Mouse (Mus musculus) urinary bladder, postnatal 25 days (tissue): ENCODE results near the gene Gm3435.
A peak's percentile ranks its signal among the peaks of the same experiment; 100 is the strongest.
"Not testable (repeated sequence)": the region's sequence is repeated elsewhere in the genome, so short reads cannot be mapped to it uniquely, and the experiment has no call there.

Source experiments
- DNase-seq: peaks from one replicate; pipeline ENCODE4 v3.0.0; 2022; ENCODE audit warnings: low spot score

The Gm3435 gene

DNA sequence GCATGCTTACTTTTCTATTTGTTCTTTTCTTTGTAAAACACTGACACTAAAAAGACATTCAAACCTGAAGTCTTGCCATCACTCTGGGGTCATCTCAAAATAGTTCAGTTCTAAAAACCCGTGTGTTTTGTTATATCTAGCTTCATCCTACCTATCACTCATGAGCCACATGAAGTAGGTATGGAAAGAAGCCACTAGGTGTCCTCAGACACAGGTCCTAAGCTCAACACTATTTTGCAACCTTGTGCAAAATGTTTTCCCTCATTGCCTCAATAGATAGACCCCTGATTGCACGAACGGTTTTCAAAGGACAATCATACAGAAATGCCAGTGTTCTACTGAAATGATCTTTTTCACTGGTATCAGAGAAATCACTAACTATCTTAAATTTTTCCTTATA is 30.5 kb downstream of the Gm3435 start:
- not testable (repeated sequence) for DNase-seq

DNA sequence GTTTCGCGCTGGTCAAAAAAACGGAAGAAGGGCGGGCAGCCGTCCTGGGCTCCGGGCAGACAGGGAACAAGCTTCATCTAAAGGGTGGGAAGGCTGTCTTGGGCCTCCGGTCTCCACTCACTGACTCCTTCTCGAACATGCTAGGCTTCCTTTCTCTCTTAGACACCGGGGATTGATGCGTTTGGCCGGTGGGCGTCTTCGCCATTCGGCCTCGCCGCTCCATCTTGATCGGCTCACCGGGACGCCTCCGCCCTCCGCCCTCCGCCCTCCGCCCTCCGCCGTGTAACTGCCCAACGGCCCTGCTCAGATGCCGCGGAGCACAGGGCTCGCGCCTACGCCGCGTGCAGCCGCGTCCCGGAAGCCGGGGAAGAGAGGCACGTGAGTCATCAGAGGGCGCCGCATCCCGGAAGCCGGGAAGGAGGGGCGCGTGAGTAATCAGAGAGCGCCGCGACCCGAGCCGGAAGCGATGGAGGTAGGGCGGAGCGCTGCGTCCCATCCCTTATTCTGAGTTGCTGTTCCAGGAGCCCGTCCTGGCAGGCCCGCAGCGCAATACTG is 31.3 kb downstream of the Gm3435 start, which contains the start of the genes Ermard, Tcte3 and Gm3448:
Gene Ermard (plus strand): TSS at position 34 of the 555 bp plus-strand sequence.
Gene Tcte3 (minus strand): TSS at position 314 of the 555 bp plus-strand sequence.
Gene Gm3448 (minus strand): TSS at position 363 of the 555 bp plus-strand sequence.
- DNase-seq, result not testable (repeated sequence)

DNA sequence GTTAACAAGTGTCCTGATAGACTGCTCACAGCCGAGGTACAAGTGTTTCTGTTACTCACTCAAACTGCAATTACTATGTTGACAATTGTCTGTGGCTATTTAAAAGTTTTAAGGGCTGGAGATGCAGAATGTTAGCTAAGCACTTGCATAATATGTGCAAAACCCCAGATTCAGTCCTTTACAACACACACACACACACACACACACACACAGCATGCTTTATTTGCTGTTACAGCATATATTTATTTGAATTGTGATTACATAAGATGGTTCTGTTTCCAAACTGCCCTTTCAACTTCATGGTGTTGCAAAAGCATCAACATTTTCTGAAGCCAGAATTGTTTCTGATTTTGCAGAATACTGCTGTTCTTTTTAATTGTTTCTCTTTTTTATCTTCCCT is 40.4 kb downstream of the Gm3435 start:
- DNase-seq, result not testable (repeated sequence)

DNA sequence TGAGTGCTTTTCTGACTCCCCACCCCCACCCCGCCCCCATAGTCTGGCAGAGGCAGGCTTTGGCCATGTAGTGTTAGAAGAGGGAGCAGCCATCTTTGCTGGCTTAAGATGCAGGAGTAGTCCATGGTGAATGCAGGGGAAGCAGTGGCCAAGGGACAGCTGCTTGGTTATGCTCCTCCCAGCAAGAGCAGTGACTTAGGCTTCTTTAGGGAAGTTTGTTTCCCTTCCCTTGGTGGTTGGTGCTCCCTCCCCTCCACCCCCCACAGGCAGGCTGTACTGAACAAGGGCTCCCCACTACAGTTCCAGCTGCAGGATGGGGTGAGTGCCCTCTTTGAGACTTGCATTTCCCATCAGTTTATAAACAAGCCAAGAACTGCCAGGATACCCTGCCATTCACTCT is 42.8 kb downstream of the Gm3435 start:
- DNase-seq, result not testable (repeated sequence)

DNA sequence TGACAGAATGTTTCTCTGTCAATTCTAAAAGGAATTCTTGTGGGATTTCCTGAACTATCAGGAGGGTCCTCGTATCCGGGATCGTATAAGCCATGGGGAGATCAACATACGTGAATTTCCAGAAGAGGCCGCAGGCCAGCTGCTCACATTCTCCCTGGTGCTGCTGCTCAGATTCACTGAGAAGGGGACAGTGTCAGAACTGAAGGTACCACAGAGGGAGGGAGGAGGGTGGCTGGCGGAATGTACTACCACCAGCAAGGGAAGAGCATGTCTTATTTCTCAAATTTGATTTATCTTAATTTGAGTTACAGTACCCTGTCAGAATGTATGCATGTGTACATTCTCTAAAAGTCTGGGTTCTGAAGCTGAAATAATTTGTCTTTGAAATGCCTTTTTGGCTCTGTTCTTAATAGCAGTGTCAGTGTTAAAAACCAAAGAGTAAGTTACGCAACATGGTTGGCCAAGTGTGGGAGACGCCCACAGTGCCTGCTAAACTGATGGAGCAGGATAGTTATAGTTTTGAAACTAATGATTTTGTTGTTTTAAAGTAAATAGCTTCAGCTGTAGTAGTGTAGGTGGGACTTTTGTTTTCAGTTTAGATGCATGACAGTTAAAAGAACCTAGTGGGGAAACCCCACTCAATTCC is 43.3 kb downstream of the Gm3435 start:
- not testable (repeated sequence) for DNase-seq

DNA sequence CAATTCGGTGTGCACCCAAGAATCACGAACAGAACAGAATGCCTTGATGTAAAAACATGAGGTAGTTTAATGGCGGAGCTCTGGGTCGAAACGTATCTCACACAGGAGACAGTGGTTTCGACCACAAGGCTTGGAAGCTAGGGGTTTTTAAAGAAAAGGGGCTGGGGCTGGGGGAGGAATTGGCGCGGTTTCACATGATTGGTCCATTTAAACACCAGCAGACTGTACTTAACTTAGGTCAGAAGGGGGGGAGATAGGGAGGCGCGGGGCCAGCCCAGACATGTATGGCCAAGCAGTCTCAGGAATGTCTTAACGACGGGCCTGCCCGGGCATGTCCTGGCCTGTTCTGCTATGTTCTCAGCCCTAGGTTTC is 43.8 kb downstream of the Gm3435 start:
- not testable (repeated sequence) for DNase-seq

DNA sequence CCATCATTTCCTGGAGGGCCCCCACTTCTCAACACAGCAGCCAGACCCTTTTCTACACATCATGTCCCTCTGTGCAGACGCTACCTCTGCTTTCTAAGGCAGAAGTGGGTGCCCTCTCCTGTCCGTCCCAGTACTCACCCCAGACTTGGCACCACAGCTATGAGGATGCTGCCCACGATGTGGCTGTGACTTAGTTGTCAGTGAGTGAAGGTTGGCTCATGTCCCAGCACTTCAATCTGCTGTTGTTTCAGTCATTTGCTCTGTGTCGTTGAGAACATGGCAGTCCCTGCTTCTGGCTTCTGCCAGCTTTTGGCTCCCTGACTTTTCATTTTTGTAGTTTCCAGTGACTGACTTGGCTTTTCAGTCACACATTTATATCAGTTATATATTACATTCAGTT is 45.9 kb downstream of the Gm3435 start:
- no peak for DNase-seq

DNA sequence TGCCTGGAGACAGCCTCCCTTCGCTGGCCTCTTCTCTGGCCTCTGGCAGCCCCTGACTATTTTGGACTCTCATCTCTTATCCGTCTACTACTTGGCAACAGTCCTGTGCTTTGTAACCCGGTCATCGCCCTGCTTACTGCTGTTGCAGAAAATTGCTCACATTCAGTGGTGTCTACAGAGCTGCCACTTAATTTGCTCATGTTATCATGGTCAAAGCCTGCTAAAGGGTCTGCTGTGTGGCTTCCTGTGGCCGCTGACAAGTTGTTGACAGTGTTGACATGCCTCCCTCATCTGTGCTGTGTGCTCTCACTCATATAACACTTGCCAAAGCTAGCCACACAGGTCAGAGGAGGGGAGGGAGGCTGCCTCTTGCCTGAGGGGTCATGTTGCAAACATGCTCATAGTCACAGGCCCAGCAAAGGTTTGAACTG is 48.2 kb downstream of the Gm3435 start:
- no peak for DNase-seq

DNA sequence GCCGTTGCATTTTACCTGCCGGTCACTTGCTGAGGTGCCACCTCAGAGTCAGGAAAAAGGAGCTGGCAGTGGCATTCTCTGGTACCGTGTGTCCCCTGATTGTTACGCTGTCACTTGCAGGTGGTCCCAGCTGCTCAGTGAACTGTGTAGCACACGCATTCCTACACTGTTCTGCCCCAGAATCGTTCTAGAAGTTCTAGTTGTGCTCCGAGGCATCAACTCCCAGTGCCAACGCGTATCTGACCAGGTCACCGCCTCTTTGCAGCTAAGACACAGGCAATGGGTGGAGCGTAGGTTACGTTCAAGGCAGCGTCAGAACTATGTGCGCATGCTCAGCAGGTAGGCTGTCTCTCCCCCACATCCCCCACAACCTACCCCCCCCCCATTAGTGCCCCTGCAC is 49.7 kb downstream of the Gm3435 start:
- no peak for DNase-seq

DNA sequence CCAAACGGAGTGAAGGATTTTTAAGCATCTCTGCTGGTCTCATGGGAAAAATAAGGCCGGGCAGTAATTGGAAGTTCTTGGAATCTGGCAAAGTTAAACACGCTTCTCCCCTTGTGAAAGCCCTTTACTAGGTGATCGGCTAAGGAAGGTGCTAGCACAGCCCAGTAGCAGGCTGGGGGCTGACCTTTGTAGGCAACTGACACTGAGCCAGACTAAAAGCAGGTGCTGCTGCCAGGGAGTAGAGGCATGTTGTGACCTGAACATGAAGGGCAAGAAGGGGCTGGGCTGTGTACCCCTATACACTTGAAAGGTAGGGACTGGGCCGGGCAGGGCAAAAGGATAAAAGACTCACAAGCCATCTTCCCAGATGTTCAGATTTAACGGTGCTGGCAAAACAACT is 50.4 kb downstream of the Gm3435 start:
- no peak for DNase-seq

DNA sequence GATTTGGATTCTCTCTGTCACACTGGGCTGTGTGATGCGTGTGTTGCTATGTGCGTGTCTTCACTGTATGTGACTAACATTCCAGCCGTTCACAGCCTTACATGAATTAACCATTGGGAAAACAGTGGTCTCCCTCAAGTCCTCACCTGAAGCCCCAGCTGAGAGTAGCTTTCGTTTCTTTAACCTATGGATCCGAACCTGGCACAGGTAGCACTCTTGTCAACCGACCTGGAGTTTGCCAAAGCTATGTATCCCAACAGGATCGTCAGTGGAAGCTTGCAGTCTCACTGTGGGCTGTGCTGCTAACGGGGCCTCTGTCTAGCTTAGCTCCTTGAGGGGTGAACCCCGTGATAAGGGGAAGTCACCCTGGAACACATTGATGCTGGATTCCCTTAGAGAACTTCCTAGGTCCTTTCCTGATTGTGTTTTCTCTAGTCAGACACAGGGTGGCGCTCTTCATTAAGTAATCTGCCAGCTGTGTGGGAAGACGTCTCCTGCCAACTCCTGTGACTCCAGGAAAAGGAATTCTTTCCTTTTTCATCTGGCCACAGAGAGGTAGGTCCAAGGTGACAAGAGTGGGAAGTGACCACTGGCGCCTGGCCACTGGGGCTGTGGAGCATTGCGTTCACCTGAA is 55.5 kb downstream of the Gm3435 start:
- DNase-seq, result peak; percentile 65

DNA sequence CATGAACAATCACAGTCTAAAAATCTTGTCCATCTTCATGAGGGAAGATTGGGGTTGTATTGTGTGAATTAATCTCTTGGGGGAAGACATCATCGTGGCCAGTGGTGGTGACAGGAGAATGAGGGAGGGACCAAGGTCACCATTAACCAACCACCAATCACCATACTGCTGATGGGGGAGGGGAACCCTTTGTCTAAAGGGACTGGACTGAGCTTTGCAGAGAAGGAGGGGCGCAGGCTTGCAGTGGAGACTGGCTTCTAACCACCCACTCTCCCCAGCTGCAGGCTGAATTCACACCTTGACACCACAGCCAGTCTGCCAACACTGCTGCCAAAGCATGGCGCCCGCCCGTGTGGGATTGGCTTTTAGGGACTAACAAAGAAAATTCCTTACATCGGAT is 56.1 kb downstream of the Gm3435 start:
- DNase-seq, result no peak

DNA sequence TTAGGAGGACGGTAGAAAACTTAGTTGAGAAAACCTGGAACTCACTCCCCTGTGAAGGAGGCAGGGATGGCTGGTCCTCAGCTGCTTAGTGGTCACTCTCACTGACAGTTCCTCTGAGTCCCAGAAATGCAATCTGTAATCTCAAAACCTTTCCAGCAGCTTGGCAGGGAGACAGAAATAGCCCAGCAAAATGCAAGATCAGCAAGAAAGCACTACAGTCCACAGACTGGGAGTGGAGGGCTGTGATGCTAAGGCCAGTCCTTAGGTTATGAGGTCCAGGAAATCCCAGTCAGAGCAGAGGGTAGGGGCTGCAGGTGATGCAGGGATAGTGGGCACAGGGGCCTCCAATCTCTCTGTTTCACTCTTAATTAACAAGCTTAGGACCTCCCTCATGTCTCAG is 56.9 kb downstream of the Gm3435 start:
- no peak for DNase-seq

DNA sequence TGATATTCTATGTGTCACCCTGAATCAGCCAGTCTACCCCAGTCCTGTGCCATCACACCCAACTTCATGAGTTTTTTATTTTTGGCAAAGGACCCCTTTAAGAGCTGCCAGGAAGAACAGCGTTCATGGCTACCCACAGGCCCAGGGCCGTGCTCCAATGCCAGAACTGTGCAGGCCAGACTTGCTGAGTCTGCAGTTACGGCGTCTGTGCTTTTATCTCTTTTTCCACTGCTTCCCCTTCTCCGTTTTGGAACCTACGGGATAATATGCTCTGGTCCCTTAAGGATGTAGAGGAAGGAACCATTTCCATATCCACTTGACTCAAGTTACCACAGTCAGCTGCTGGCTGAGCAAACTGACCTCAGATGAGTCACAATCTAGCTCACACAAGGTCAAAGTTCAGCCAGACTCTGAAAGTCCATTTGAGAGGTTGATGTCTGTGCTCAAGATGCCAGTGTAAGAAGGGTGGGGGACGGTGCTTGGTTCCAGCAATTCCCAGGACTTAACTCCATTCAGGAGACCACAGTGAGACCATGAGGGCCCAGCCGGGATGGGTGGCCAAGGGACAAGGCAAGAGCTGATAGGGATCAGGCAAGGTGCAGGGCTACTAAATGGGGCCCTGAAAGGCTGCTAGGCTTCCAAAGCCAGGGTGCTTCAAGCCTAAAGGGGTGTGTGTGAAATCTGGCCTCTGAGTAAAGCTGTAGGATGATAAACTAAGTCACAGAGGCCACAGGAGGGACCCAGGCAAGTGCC is 58.2 kb downstream of the Gm3435 start:
- no peak for DNase-seq

DNA sequence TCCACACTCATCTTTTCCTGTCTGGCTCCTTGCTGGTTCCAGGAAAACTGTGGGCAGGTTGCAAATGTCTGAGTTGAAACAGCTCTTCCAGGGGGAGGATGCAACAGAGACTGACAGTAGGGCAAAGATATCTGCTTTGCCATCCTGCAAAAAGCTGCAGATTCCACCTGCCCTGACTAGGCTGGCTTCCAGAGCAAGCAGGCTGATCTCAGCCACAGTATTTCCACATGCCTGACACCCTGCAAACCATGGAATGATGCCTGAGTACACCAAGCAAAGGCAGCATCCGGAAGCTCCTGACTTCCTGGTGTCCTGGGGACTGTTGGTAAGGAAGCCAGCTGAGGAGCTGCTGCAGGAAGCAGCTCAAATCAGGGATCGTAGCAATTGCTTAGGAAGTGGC is 59.1 kb downstream of the Gm3435 start:
- DNase-seq, result no peak
